Mouse (Mus musculus): Measurements from ENCODE around the gene Zfp110.

DNA sequence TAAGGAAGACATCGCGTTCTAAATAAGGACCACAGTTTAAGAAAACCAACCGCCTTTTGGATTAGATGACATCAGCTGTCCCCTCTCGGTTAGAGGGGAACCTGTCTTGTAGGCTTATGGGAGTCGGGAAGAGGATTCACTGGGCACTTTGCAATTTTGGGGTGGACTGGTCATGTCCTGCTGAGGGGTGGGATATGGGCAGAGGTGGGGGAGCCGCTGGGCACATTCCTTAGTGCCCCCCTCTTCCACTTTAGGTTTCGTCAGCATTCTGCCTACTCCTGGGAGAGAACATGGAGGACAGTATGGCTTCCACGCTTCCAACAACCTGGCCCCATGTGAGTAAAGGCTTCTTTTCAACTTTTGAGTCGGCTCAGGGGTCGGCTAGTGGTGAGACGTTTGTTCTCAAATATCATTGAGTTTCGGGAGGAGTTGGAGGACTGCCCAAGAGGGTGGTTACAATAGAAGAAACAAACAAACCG is 671 bp downstream of the Zfp110 start:
- TF ChIP-seq CTCF (IDR thresholded peaks at IDR 0.05; ENCODE audit: insufficient read depth, low read length), result no peak
- no peak for TF ChIP-seq POLR2A (IDR thresholded peaks at IDR 0.05; ENCODE audit: borderline replicate concordance, extremely low read depth, low read depth, low read length)

Measured in lung, adult 2 months (tissue).